Mouse (Mus musculus) myocyte (in vitro differentiated cells): ENCODE measurements around the gene Dhcr24.

Experiments used
- E2F4 ChIP-seq: IDR thresholded peaks from one replicate; pipeline ENCODE4 v1.6.1; 2011; ENCODE audit warnings: mild to moderate bottlenecking, control low read depth, moderate library complexity; ENCODE audit not compliant: insufficient read depth
- MAX ChIP-seq: IDR thresholded peaks from one replicate; pipeline ENCODE4 v1.6.1; 2011; ENCODE audit warnings: low read depth, mild to moderate bottlenecking, control low read depth
- POLR2A ChIP-seq: IDR thresholded peaks from one replicate; pipeline ENCODE4 v1.6.1; 2011; ENCODE audit warnings: low read depth, mild to moderate bottlenecking, control low read depth, moderate library complexity; ENCODE audit not compliant: insufficient read length
- POLR2AphosphoS2 ChIP-seq: IDR thresholded peaks from one replicate; pipeline ENCODE4 v1.6.1; 2011; ENCODE audit warnings: low read depth, control low read depth; ENCODE audit not compliant: insufficient read length
- SRF ChIP-seq: IDR thresholded peaks from one replicate; pipeline ENCODE4 v1.6.1; 2011; ENCODE audit warnings: low read depth; ENCODE audit not compliant: control insufficient read depth, insufficient read length
- TCF12 ChIP-seq: IDR thresholded peaks from one replicate; pipeline ENCODE4 v1.6.1; 2011; ENCODE audit warnings: mild to moderate bottlenecking, control low read depth; ENCODE audit not compliant: poor library complexity, insufficient read depth, severe bottlenecking
- USF1 ChIP-seq: IDR thresholded peaks from one replicate; pipeline ENCODE4 v1.6.1; 2011; ENCODE audit warnings: low read depth, mild to moderate bottlenecking, control low read depth, moderate library complexity

GRCm38 (mm10) chr4:106539756-106540155 lies 21.1 kb upstream of the Dhcr24 start:
- TF ChIP-seq MAX (no peak), SRF (no peak), USF1 (no peak), POLR2A (no peak), TCF12 (no peak), POLR2AphosphoS2 (no peak), E2F4 (no peak)
